Mouse (Mus musculus): ENCODE data around the gene Spib. TPM values are rescaled to one million over a fixed set of nuclear protein-coding genes. Genes with fewer than 3 reads are reported as not detected.

Gene Spib
- total RNA-seq, 1 experiment = 0.67 TPM

- peak overlapping the region; percentile 93; the same call in 1 of the 2 replicates for H3K9ac ChIP-seq (ENCODE audit: insufficient read depth, low read depth, low read length, poor library complexity, severe bottlenecking)
- DNase-seq (ENCODE audit: low read depth, low spot score) = no peak
- H3K27ac ChIP-seq (ENCODE audit: insufficient read depth, low read depth, low read length, poor library complexity, severe bottlenecking) = peak overlapping the region; percentile 23; the same call in 1 of the 2 replicates
- H3K4me1 ChIP-seq (ENCODE audit: control insufficient read depth in 2 of 2, insufficient read depth in 2 of 2, low read length in 2 of 2, poor library complexity in 1 of 2) = peaks cover 2 to 17% of the 10 kb centered on the region in 2 experiments; a peak in 3 of 4 replicates
- peak overlapping the region; percentile 79 to 83; a peak in 3 of 4 replicates for H3K4me3 ChIP-seq (ENCODE audit: insufficient read depth in 1 of 2, low read depth in 1 of 2, low read length in 2 of 2, poor library complexity in 1 of 2, severe bottlenecking in 1 of 2)
- TF ChIP-seq CHD2 (IDR thresholded peaks at IDR 0.05; ENCODE audit: low read depth, low read length) (no peak), ZC3H11A (IDR thresholded peaks at IDR 0.05; ENCODE audit: borderline replicate concordance, low read depth, low read length) (no peak), HCFC1 (IDR thresholded peaks at IDR 0.05; ENCODE audit: borderline replicate concordance, insufficient read depth, low read length) (no peak)
- H3K36me3 ChIP-seq (ENCODE audit: control insufficient read depth, insufficient read depth, low read length, poor library complexity, severe bottlenecking) = peaks cover 29% of the 10 kb centered on the region; the same call in 1 of the 2 replicates
- no peaks in the 10 kb centered on the region for H3K9me3 ChIP-seq (ENCODE audit: control insufficient read depth, insufficient read depth, low read depth, low read length)
- in situ Hi-C loops (cut with MboI; ENCODE audit: low sequenced_read_pairs in 2 of 2, unreplicated experiment in 2 of 2) = no loop called here
These were observed 36.8 kb downstream of the Spib start for GRCm38 (mm10) chr7:44495086-44495485.

- Histone ChIP-seq H3K36me3 (ENCODE audit: control insufficient read depth, insufficient read depth, low read length, poor library complexity, severe bottlenecking) (peaks cover 31% of the 10 kb centered on the region; the same call in 1 of the 2 replicates), H3K9me3 (ENCODE audit: control insufficient read depth, insufficient read depth, low read depth, low read length) (no peaks in the 10 kb centered on the region), H3K4me3 (ENCODE audit: insufficient read depth in 1 of 2, low read depth in 1 of 2, low read length in 2 of 2, poor library complexity in 1 of 2, severe bottlenecking in 1 of 2) (0 out of 4 replicates have a peak overlapping the region, but pooled peaks of 1 of the 2 experiments have one; percentile 5), H3K4me1 (ENCODE audit: control insufficient read depth in 2 of 2, insufficient read depth in 2 of 2, low read length in 2 of 2, poor library complexity in 1 of 2) (peaks cover 2 to 13% of the 10 kb centered on the region in 2 experiments; a peak in 3 of 4 replicates), H3K27ac (ENCODE audit: insufficient read depth, low read depth, low read length, poor library complexity, severe bottlenecking) (no peak overlapping the region), H3K9ac (ENCODE audit: insufficient read depth, low read depth, low read length, poor library complexity, severe bottlenecking) (no peak overlapping the region)
- in situ Hi-C loops (cut with MboI; ENCODE audit: low sequenced_read_pairs in 2 of 2, unreplicated experiment in 2 of 2) = no loop called here
- no peak for TF ChIP-seq HCFC1 (IDR thresholded peaks at IDR 0.05; ENCODE audit: borderline replicate concordance, insufficient read depth, low read length)
- TF ChIP-seq ZC3H11A (IDR thresholded peaks at IDR 0.05; ENCODE audit: borderline replicate concordance, low read depth, low read length) = no peak
- DNase-seq (ENCODE audit: low read depth, low spot score) = no peak
These were observed 37.2 kb downstream of the Spib start for GRCm38 (mm10) chr7:44494681-44495080.

GRCm38 (mm10) chr7:44492166-44492826, 39.6 kb downstream of the Spib start:
- Histone ChIP-seq H3K9me3 (ENCODE audit: control insufficient read depth, insufficient read depth, low read depth, low read length) (no peaks in the 10 kb centered on the region), H3K27ac (ENCODE audit: insufficient read depth, low read depth, low read length, poor library complexity, severe bottlenecking) (no peak overlapping the region), H3K4me3 (ENCODE audit: insufficient read depth in 1 of 2, low read depth in 1 of 2, low read length in 2 of 2, poor library complexity in 1 of 2, severe bottlenecking in 1 of 2) (no peak overlapping the region), H3K36me3 (ENCODE audit: control insufficient read depth, insufficient read depth, low read length, poor library complexity, severe bottlenecking) (peaks cover 42% of the 10 kb centered on the region; the same call in 1 of the 2 replicates), H3K4me1 (ENCODE audit: control insufficient read depth in 2 of 2, insufficient read depth in 2 of 2, low read length in 2 of 2, poor library complexity in 1 of 2) (peaks cover under 1 to 4% of the 10 kb centered on the region in 2 experiments; a peak in 3 of 4 replicates), H3K9ac (ENCODE audit: insufficient read depth, low read depth, low read length, poor library complexity, severe bottlenecking) (no peak overlapping the region)
- TF ChIP-seq CHD2 (IDR thresholded peaks at IDR 0.05; ENCODE audit: low read depth, low read length) (no peak), MAFK (IDR thresholded peaks at IDR 0.05; ENCODE audit: insufficient read depth, low read depth, low read length) (no peak), ZNF384 (IDR thresholded peaks at IDR 0.05; ENCODE audit: low read depth, low read length) (no peak), ZC3H11A (IDR thresholded peaks at IDR 0.05; ENCODE audit: borderline replicate concordance, low read depth, low read length) (no peak), HCFC1 (IDR thresholded peaks at IDR 0.05; ENCODE audit: borderline replicate concordance, insufficient read depth, low read length) (no peak)
- DNase-seq (ENCODE audit: low read depth, low spot score) = no peak
- in situ Hi-C loops (cut with MboI; ENCODE audit: low sequenced_read_pairs in 2 of 2, unreplicated experiment in 2 of 2) = no loop called here

- in situ Hi-C loops (cut with MboI; ENCODE audit: low sequenced_read_pairs in 2 of 2, unreplicated experiment in 2 of 2) = no loop called here
- Histone ChIP-seq H3K36me3 (ENCODE audit: control insufficient read depth, insufficient read depth, low read length, poor library complexity, severe bottlenecking) (peaks cover 42% of the 10 kb centered on the region; the same call in 1 of the 2 replicates), H3K9me3 (ENCODE audit: control insufficient read depth, insufficient read depth, low read depth, low read length) (no peaks in the 10 kb centered on the region), H3K4me3 (ENCODE audit: insufficient read depth in 1 of 2, low read depth in 1 of 2, low read length in 2 of 2, poor library complexity in 1 of 2, severe bottlenecking in 1 of 2) (no peak overlapping the region), H3K9ac (ENCODE audit: insufficient read depth, low read depth, low read length, poor library complexity, severe bottlenecking) (no peak overlapping the region), H3K4me1 (ENCODE audit: control insufficient read depth in 2 of 2, insufficient read depth in 2 of 2, low read length in 2 of 2, poor library complexity in 1 of 2) (peaks cover 0 to 13% of the 10 kb centered on the region in 2 experiments; a peak in 2 of 4 replicates), H3K27ac (ENCODE audit: insufficient read depth, low read depth, low read length, poor library complexity, severe bottlenecking) (no peak overlapping the region)
- TF ChIP-seq HCFC1 (IDR thresholded peaks at IDR 0.05; ENCODE audit: borderline replicate concordance, insufficient read depth, low read length) (no peak), ZNF384 (IDR thresholded peaks at IDR 0.05; ENCODE audit: low read depth, low read length) (no peak), CHD2 (IDR thresholded peaks at IDR 0.05; ENCODE audit: low read depth, low read length) (no peak), ZC3H11A (IDR thresholded peaks at IDR 0.05; ENCODE audit: borderline replicate concordance, low read depth, low read length) (no peak), MAFK (IDR thresholded peaks at IDR 0.05; ENCODE audit: insufficient read depth, low read depth, low read length) (no peak)
- DNase-seq (ENCODE audit: low read depth, low spot score) = no peak
These were observed 40.5 kb downstream of the Spib start for GRCm38 (mm10) chr7:44491391-44491790.

All from ES-E14 (cell line).